Mouse (Mus musculus): Measurements from ENCODE around the gene Lce3e.

DNA sequence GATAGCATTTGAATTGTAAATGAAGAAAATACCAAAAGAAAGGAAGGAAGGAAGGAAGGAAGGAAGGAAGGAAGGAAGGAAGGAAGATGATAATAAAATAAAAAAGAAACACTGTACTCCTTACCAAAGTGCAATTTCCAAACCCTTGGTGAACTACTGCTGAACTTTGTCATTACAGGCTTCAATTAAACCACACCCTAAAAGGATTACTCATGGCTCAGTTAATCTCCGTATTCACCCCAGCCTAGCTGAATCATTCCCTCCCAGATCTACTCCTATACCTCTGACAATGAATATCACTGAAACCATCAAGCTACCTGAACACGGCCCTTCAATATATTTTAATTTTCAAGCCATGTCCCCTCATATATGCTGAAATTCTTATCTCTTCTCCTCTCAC lies 11.6 kb downstream of the Lce3e start:
- TF ChIP-seq CTCF (IDR thresholded peaks at IDR 0.05; ENCODE audit: extremely low read depth, insufficient read depth, insufficient read length, insufficient replicate concordance) (no peak), POLR2A (IDR thresholded peaks at IDR 0.05; ENCODE audit: low read depth, low read length) (no peak)
